Mouse (Mus musculus): ENCODE data around the gene Csmd2. TPM values are rescaled to one million over a fixed set of nuclear protein-coding genes. Genes with fewer than 3 reads are reported as not detected.
A peak's percentile ranks its signal among the peaks of the same experiment; 100 is the strongest.

Gene Csmd2
- total RNA-seq, 1 experiment = 0.80 TPM

GRCm38 (mm10) chr4:128304049-128304448 is 316.4 kb downstream of the Csmd2 start:
- H3K36me3 ChIP-seq (ENCODE audit: control insufficient read depth, insufficient read depth, low read length, poor library complexity, severe bottlenecking) = no peaks in the 10 kb centered on the region
- H3K9me3 ChIP-seq (ENCODE audit: control insufficient read depth, insufficient read depth, low read depth, low read length) = no peaks in the 10 kb centered on the region
- no peak overlapping the region for H3K27ac ChIP-seq (ENCODE audit: insufficient read depth, low read depth, low read length, poor library complexity, severe bottlenecking)
- no peaks in the 10 kb centered on the region for H3K4me1 ChIP-seq (ENCODE audit: control insufficient read depth in 2 of 2, insufficient read depth in 2 of 2, low read length in 2 of 2, poor library complexity in 1 of 2)
- DNase-seq (ENCODE audit: low read depth, low spot score) = no peak
- in situ Hi-C loops (cut with MboI; ENCODE audit: low sequenced_read_pairs in 2 of 2, unreplicated experiment in 2 of 2) = no loop called here
- no peak overlapping the region for H3K9ac ChIP-seq (ENCODE audit: insufficient read depth, low read depth, low read length, poor library complexity, severe bottlenecking)
- TF ChIP-seq HCFC1 (IDR thresholded peaks at IDR 0.05; ENCODE audit: borderline replicate concordance, insufficient read depth, low read length) (no peak), ZNF384 (IDR thresholded peaks at IDR 0.05; ENCODE audit: low read depth, low read length) (no peak), CHD2 (IDR thresholded peaks at IDR 0.05; ENCODE audit: low read depth, low read length) (no peak), ZC3H11A (IDR thresholded peaks at IDR 0.05; ENCODE audit: borderline replicate concordance, low read depth, low read length) (no peak), MAFK (IDR thresholded peaks at IDR 0.05; ENCODE audit: insufficient read depth, low read depth, low read length) (no peak)
- no peak overlapping the region for H3K4me3 ChIP-seq (ENCODE audit: insufficient read depth in 1 of 2, low read depth in 1 of 2, low read length in 2 of 2, poor library complexity in 1 of 2, severe bottlenecking in 1 of 2)

DNA sequence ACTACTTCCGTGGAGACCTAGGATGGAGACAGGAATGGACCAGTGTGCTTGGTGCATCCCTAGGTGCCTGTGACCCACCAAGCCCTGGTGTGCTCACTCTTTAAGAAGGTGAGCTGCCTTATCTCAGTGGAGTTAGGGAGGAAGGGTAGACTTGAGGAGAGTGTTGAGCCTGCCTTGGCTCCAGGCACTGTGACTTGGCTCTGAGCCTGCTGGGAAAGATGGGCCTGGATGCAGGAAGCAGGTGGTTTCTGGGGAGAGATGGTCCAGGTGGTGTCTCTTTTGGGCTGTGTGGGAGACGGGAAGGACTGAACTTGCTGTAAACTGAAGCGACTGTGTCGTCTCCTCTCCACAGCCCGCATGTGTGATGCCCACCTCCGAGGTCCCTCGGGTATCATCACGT is 318.4 kb downstream of the Csmd2 start:
- Histone ChIP-seq H3K9me3 (ENCODE audit: control insufficient read depth, insufficient read depth, low read depth, low read length) (no peaks in the 10 kb centered on the region), H3K27ac (ENCODE audit: insufficient read depth, low read depth, low read length, poor library complexity, severe bottlenecking) (no peak overlapping the region), H3K36me3 (ENCODE audit: control insufficient read depth, insufficient read depth, low read length, poor library complexity, severe bottlenecking) (no peaks in the 10 kb centered on the region), H3K9ac (ENCODE audit: insufficient read depth, low read depth, low read length, poor library complexity, severe bottlenecking) (no peak overlapping the region), H3K4me1 (ENCODE audit: control insufficient read depth in 2 of 2, insufficient read depth in 2 of 2, low read length in 2 of 2, poor library complexity in 1 of 2) (no peaks in the 10 kb centered on the region), H3K4me3 (ENCODE audit: insufficient read depth in 1 of 2, low read depth in 1 of 2, low read length in 2 of 2, poor library complexity in 1 of 2, severe bottlenecking in 1 of 2) (no peak overlapping the region)
- no peak for TF ChIP-seq CHD2 (IDR thresholded peaks at IDR 0.05; ENCODE audit: low read depth, low read length)
- TF ChIP-seq MAFK (IDR thresholded peaks at IDR 0.05; ENCODE audit: insufficient read depth, low read depth, low read length) = no peak
- TF ChIP-seq ZNF384 (IDR thresholded peaks at IDR 0.05; ENCODE audit: low read depth, low read length) = no peak
- no peak for TF ChIP-seq HCFC1 (IDR thresholded peaks at IDR 0.05; ENCODE audit: borderline replicate concordance, insufficient read depth, low read length)
- TF ChIP-seq ZC3H11A (IDR thresholded peaks at IDR 0.05; ENCODE audit: borderline replicate concordance, low read depth, low read length) = no peak
- DNase-seq (ENCODE audit: low read depth, low spot score) = no peak
- in situ Hi-C loops (cut with MboI; ENCODE audit: low sequenced_read_pairs in 2 of 2, unreplicated experiment in 2 of 2) = no loop called here

GRCm38 (mm10) chr4:128315328-128315727 is 327.7 kb downstream of the Csmd2 start:
- no peaks in the 10 kb centered on the region for H3K9me3 ChIP-seq (ENCODE audit: control insufficient read depth, insufficient read depth, low read depth, low read length)
- no peak for DNase-seq (ENCODE audit: low read depth, low spot score)
- no peaks in the 10 kb centered on the region for H3K36me3 ChIP-seq (ENCODE audit: control insufficient read depth, insufficient read depth, low read length, poor library complexity, severe bottlenecking)
- no peak overlapping the region for H3K27ac ChIP-seq (ENCODE audit: insufficient read depth, low read depth, low read length, poor library complexity, severe bottlenecking)
- in situ Hi-C loops (cut with MboI; ENCODE audit: low sequenced_read_pairs in 2 of 2, unreplicated experiment in 2 of 2) = no loop called here
- no peak overlapping the region for H3K4me3 ChIP-seq (ENCODE audit: insufficient read depth in 1 of 2, low read depth in 1 of 2, low read length in 2 of 2, poor library complexity in 1 of 2, severe bottlenecking in 1 of 2)
- H3K9ac ChIP-seq (ENCODE audit: insufficient read depth, low read depth, low read length, poor library complexity, severe bottlenecking) = no peak overlapping the region
- no peaks in the 10 kb centered on the region for H3K4me1 ChIP-seq (ENCODE audit: control insufficient read depth in 2 of 2, insufficient read depth in 2 of 2, low read length in 2 of 2, poor library complexity in 1 of 2)
- TF ChIP-seq CHD2 (IDR thresholded peaks at IDR 0.05; ENCODE audit: low read depth, low read length) (no peak), ZNF384 (IDR thresholded peaks at IDR 0.05; ENCODE audit: low read depth, low read length) (no peak), ZC3H11A (IDR thresholded peaks at IDR 0.05; ENCODE audit: borderline replicate concordance, low read depth, low read length) (no peak), HCFC1 (IDR thresholded peaks at IDR 0.05; ENCODE audit: borderline replicate concordance, insufficient read depth, low read length) (no peak), MAFK (IDR thresholded peaks at IDR 0.05; ENCODE audit: insufficient read depth, low read depth, low read length) (no peak)

- DNase-seq (ENCODE audit: low read depth, low spot score) = peak; percentile 35
- H3K36me3 ChIP-seq (ENCODE audit: control insufficient read depth, insufficient read depth, low read length, poor library complexity, severe bottlenecking) = no peaks in the 10 kb centered on the region
- H3K4me3 ChIP-seq (ENCODE audit: insufficient read depth in 1 of 2, low read depth in 1 of 2, low read length in 2 of 2, poor library complexity in 1 of 2, severe bottlenecking in 1 of 2) = no peak overlapping the region
- H3K9ac ChIP-seq (ENCODE audit: insufficient read depth, low read depth, low read length, poor library complexity, severe bottlenecking) = no peak overlapping the region
- no peaks in the 10 kb centered on the region for H3K4me1 ChIP-seq (ENCODE audit: control insufficient read depth in 2 of 2, insufficient read depth in 2 of 2, low read length in 2 of 2, poor library complexity in 1 of 2)
- in situ Hi-C loops (cut with MboI; ENCODE audit: low sequenced_read_pairs in 2 of 2, unreplicated experiment in 2 of 2) = no loop called here
- TF ChIP-seq MAFK (IDR thresholded peaks at IDR 0.05; ENCODE audit: insufficient read depth, low read depth, low read length) (no peak), ZC3H11A (IDR thresholded peaks at IDR 0.05; ENCODE audit: borderline replicate concordance, low read depth, low read length) (no peak), ZNF384 (IDR thresholded peaks at IDR 0.05; ENCODE audit: low read depth, low read length) (no peak), CHD2 (IDR thresholded peaks at IDR 0.05; ENCODE audit: low read depth, low read length) (no peak), HCFC1 (IDR thresholded peaks at IDR 0.05; ENCODE audit: borderline replicate concordance, insufficient read depth, low read length) (no peak)
- no peaks in the 10 kb centered on the region for H3K9me3 ChIP-seq (ENCODE audit: control insufficient read depth, insufficient read depth, low read depth, low read length)
- H3K27ac ChIP-seq (ENCODE audit: insufficient read depth, low read depth, low read length, poor library complexity, severe bottlenecking) = no peak overlapping the region
Observed at GRCm38 (mm10) chr4:128317951-128318350, 330.3 kb downstream of the Csmd2 start.

GRCm38 (mm10) chr4:128325511-128325910 is 337.9 kb downstream of the Csmd2 start:
- in situ Hi-C loops (cut with MboI; ENCODE audit: low sequenced_read_pairs in 2 of 2, unreplicated experiment in 2 of 2) = no loop called here
- no peak for TF ChIP-seq CHD2 (IDR thresholded peaks at IDR 0.05; ENCODE audit: low read depth, low read length)
- no peak for TF ChIP-seq ZC3H11A (IDR thresholded peaks at IDR 0.05; ENCODE audit: borderline replicate concordance, low read depth, low read length)
- no peak for TF ChIP-seq HCFC1 (IDR thresholded peaks at IDR 0.05; ENCODE audit: borderline replicate concordance, insufficient read depth, low read length)
- TF ChIP-seq ZNF384 (IDR thresholded peaks at IDR 0.05; ENCODE audit: low read depth, low read length) = no peak
- no peak for TF ChIP-seq MAFK (IDR thresholded peaks at IDR 0.05; ENCODE audit: insufficient read depth, low read depth, low read length)
- no peak for DNase-seq (ENCODE audit: low read depth, low spot score)
- no peak overlapping the region for H3K27ac ChIP-seq (ENCODE audit: insufficient read depth, low read depth, low read length, poor library complexity, severe bottlenecking)
- no peaks in the 10 kb centered on the region for H3K4me1 ChIP-seq (ENCODE audit: control insufficient read depth in 2 of 2, insufficient read depth in 2 of 2, low read length in 2 of 2, poor library complexity in 1 of 2)
- no peaks in the 10 kb centered on the region for H3K9me3 ChIP-seq (ENCODE audit: control insufficient read depth, insufficient read depth, low read depth, low read length)
- H3K9ac ChIP-seq (ENCODE audit: insufficient read depth, low read depth, low read length, poor library complexity, severe bottlenecking) = no peak overlapping the region
- H3K4me3 ChIP-seq (ENCODE audit: insufficient read depth in 1 of 2, low read depth in 1 of 2, low read length in 2 of 2, poor library complexity in 1 of 2, severe bottlenecking in 1 of 2) = no peak overlapping the region
- H3K36me3 ChIP-seq (ENCODE audit: control insufficient read depth, insufficient read depth, low read length, poor library complexity, severe bottlenecking) = no peaks in the 10 kb centered on the region
